Mouse (Mus musculus): Measurements from ENCODE around the gene Hpgd. TPM values are rescaled to one million over a fixed set of nuclear protein-coding genes. Genes with fewer than 3 reads are reported as not detected.
A peak's percentile ranks its signal among the peaks of the same experiment; 100 is the strongest.

The Hpgd gene
- total RNA-seq, 1 experiment from 2014 or later = 12.9 TPM

DNA sequence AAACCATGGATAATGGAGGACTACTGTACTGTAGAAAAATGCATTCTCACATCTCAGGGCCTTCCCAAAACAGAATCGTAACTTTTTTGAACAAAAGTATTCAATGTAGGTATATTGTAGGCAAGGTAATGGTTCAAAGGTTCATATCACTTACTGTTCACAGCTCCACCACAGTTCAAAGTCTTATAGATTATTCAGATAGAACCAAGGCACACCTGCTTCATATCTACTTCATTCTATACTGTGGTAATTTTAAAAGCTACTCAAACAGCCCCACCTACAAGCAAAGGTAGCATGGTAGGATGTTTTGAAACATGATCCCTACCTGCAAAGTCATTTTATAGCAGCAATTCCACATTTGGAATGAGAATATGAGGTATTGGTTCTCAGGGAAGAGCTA is 28.9 kb downstream of the Hpgd start:
- DNase-seq = no peak

DNA sequence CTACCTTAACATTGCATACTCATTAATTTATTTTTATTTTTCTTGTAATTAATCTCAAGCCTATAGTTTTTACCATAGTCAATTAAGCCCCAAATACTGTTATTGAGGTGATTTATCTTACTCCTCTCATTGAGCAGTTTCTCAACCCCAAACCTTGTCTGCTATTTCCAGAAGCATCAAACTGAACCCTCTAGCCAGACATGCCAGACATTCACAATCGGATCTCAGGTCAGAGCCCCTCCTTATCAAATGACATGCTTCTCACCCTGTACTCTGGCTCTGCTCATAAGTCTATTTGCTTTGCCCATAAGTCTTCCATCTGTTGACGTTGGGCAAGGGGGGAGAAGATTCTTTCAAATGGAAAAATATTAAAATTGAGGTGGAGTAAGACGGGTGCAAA is 33.3 kb downstream of the Hpgd start:
- no peak for DNase-seq

DNA sequence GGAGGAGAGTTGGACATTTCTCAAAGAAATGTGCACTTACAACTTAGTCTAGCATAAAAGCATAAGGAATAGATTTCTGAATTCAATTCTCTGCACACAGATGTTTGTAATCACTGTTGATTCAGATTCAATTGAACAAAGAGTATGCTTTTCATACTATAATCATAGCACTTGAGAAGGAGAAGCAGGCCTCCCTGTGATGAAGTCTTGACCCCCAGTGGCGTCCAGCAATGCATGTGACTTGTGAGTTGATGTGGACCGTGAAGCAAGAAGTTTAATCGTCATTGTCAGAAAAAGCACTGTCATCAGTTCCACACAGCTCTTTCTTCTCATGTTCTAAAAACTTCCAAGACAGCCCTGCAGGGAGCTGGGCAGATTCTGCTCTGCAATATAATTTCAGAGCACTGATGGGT is 33.8 kb downstream of the Hpgd start:
- no peak for DNase-seq

DNA sequence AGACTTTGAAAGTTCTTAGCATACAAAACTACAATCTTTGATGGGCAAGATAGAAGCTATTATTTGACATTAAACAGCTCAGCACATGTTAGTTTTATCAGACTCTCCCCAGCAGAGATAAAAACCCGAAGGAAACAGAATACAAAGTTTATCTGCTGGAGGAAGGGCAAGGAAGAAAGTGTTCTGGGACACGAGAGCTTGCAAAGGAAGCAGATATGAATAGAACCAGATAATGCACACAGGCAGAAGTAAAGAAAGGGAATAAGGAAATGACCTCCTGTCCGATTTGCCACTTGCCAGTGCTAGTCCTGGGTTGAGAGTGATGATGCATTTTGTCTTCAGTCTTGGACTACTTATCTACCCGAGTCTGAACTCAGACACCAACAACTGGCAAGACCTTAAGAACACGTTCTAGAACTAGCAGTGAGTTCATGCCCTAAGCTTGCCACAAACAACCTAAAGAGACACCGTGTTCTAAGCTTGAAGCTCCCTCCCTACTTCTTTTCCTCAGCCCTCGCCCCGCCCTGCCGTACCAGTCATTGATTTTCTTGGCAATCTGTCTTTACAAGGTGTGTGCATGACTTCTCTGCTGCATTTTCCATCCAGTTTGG is 41.1 kb downstream of the Hpgd start:
- DNase-seq = no peak

DNA sequence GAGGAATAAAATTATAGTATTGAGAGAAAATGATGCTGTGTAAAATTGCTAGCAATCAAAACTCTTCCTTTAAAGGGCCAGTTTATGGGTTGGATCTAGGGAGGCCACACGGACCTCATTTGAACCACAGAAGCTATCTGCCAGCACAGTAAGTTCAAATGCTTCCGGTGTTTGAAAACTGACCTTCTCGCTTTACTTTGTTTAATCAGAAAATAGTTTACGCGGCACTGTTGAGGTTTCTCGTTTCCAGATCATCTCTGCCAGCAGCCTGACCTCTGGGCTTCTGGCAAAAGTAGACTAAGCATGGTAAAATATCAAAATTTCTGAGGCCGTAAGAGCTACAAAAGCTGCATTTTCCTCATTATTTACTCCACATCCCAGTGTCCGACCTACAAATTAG is 42.4 kb downstream of the Hpgd start:
- DNase-seq = no peak

DNA sequence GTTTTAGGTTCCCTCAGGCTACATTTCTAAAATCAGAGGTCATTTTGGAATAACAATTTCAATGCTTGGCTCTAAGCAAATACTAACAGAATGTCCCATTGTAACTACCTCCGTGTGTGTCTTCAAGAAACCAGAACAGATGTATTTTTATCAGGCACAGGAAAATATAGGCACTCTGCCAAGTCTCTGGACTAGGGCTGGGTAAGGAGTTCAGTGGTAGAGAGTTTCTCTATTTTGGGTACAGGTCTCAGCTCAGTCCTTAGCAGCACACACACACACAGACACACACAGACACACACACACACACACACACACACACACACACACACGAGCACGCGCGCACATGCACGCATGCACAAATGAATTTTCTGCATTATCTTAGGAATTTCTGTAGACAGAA is 49.1 kb downstream of the Hpgd start:
- DNase-seq = no peak

DNA sequence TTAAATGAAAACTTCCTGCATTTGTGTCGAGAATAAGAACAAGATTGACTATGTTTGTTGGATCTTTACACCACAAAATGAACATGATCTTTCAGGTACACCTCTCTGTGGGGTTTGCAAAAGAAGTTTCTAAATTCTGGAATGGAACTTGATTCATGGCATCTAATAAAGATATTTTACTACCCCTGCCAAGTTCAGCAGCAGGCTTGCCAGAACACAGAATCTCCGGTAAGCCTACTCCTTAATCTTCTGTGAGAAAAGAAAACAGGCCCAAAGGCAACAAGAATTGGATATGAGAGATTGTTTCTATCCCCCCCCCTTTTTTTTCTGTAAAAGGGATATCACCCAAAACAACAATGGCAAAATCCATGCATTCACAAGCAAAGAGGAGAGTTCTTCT is 49.6 kb downstream of the Hpgd start:
- peak; percentile 14 for DNase-seq

DNA sequence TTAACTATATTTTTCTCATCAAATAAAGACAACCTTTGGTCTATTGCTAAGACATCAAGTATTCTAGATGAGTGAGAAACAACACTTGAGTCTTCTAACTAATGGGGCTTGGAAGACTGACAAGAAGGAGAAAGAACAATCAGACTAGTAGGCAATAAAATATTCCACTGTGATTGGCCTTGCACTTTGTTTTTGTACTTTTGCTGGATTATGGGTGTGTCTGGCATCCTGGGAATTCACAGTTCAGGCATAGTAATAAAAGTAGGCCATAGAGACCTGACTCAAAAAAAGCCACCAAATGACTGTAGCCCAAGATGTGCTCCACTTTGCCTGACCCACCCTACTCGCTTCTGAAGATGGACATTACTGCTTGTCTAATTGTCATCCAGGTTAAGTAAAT is 50.0 kb downstream of the Hpgd start:
- no peak for DNase-seq

DNA sequence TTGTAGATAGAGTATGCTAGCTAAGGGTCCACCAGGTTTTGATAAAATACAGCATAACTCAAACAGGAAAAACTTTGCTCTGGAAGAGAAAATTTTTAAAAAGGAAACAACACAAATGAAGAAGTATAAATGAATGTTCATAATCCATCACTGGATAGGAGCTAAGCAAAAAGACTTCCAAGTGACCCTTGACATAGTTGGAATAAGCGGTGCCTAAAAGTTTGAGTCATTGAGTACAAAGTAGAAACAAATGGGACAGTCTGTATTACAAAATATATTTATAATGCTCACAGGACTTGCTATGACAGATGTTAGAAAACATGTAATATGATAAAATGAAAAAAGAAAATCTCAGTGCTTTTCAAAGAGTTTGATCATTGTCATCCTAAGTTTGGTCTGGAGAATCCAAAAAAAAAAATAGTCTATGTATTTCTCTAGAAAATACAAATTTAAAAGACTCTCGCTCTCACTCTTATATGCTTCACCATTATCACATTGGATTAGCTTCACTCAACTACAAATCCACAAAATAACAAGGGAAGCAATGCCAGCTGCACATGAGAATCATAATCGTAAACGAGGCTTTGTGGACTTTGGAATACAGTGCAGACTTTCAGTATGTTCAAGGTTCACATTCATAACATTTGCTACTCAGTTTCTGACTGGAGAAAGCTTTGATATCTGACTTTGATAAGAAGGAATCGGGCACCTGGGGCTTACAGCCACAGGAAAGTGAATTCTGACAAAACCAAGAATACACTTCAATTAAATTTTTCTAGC is 51.4 kb downstream of the Hpgd start:
- DNase-seq = no peak

DNA sequence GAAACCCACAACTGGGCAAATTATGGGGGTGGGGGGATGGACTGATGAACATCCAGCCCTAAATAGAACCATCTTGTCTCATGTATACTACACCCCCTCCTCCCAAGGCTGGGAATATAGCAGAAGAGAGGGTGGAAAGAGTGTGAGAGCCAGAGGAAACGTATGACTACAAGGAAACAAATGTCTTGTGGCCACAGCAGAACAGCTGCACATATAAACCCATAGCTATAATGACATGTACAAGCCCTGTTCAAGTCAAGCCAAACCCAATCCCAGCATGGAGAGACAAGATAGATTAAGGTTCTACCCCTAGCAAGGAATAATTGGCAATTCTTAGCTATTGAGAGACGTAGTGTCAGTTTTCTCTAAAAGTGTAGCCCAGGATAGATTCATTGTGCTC is 68.8 kb downstream of the Hpgd start:
- no peak for DNase-seq

All from adrenal gland, postnatal 14 days (tissue).